Mouse (Mus musculus) forebrain, embryonic 14.5 days (tissue): ENCODE measurements around the gene Slc25a16. TPM values are rescaled to one million over a fixed set of nuclear protein-coding genes. Genes with fewer than 3 reads are reported as not detected.

Source experiments
- polyA plus RNA-seq: library from polyadenylated mRNA; unstranded; fragments of >200 nt; fragmentation: Nextera tagmentation; extraction: Ambion mirVana; gene quantifications from 2 replicates; pipeline ENCODE4 v1.2.1, GENCODE M21; 2014

Slc25a16 gene
- polyA plus RNA-seq, 1 experiment from 2014 or later: 17.1 TPM

Other genes starting within 250 kb of the Slc25a16 start
- 1.9 and 3.0 TPM in 2 replicates for gene Stox1, start 194.5 kb upstream of the Slc25a16 start, polyA plus RNA-seq
- gene Ccar1, start 128.3 kb upstream of the Slc25a16 start, polyA plus RNA-seq: 118 and 131 TPM in 2 replicates
- gene Tet1, start 11.6 kb upstream of the Slc25a16 start, polyA plus RNA-seq: 25.0 and 38.1 TPM in 2 replicates
- gene Dna2, start 26.4 kb downstream of the Slc25a16 start, polyA plus RNA-seq: 7.9 and 9.7 TPM in 2 replicates
- gene Rufy2, start 59.6 kb downstream of the Slc25a16 start, polyA plus RNA-seq: 38.6 and 47.9 TPM in 2 replicates
- gene Hnrnph3, start 103.6 kb downstream of the Slc25a16 start, polyA plus RNA-seq: 81.2 and 90.8 TPM in 2 replicates
- gene Pbld2, start 103.7 kb downstream of the Slc25a16 start, polyA plus RNA-seq: 0.85 and 1.1 TPM in 2 replicates
- gene Pbld1, start 139.5 kb downstream of the Slc25a16 start, polyA plus RNA-seq: 0.36 and 0.37 TPM in 2 replicates
- gene Atoh7, start 179.0 kb downstream of the Slc25a16 start, polyA plus RNA-seq: 0.22 and 0.97 TPM in 2 replicates